Mouse (Mus musculus) forebrain, postnatal 0 days (tissue): ENCODE results near the gene Tbx4. TPM values are rescaled to one million over a fixed set of nuclear protein-coding genes. Genes with fewer than 3 reads are reported as not detected.

Experiments used
- ATAC-seq: fragments of 200-750 bp; cut with Nextera tagmentation; 2 replicates; pipeline ENCODE4 v1.8.0; 2017; ENCODE audit warnings: mild to moderate bottlenecking, moderate library complexity
- DNase-seq: peaks from one replicate; pipeline ENCODE4 v3.0.0-alpha.2; 2015
- H3K27ac ChIP-seq: fragments of 300-500 bp; sonication (generic); 2 replicates; pipeline ENCODE4 v1.5.1; 2014; ENCODE audit warnings: low read depth, mild to moderate bottlenecking, antibody characterized with exemption, low read length, moderate library complexity, mixed read lengths
- H3K27me3 ChIP-seq: fragments of 300-500 bp; sonication (generic); 2 replicates; pipeline ENCODE4 v1.6.1; 2014; ENCODE audit warnings: mild to moderate bottlenecking, low read length, mixed read lengths; ENCODE audit not compliant: insufficient read depth
- H3K36me3 ChIP-seq: fragments of 300-500 bp; sonication (generic); 2 replicates; pipeline ENCODE4 v1.6.1; 2014; ENCODE audit warnings: mild to moderate bottlenecking, moderate library complexity; ENCODE audit not compliant: insufficient read depth
- H3K4me1 ChIP-seq: fragments of 300-500 bp; sonication (generic); 2 replicates; pipeline ENCODE4 v1.6.1; 2014; ENCODE audit warnings: antibody characterized with exemption; ENCODE audit not compliant: insufficient read depth
- H3K4me2 ChIP-seq: fragments of 300-500 bp; sonication (generic); 2 replicates; pipeline ENCODE4 v1.6.1; 2014; ENCODE audit warnings: low read depth, mild to moderate bottlenecking, moderate library complexity
- H3K4me3 ChIP-seq: fragments of 300-500 bp; sonication (generic); 2 replicates; pipeline ENCODE4 v1.5.1; 2014; ENCODE audit warnings: low read depth, low read length, mixed read lengths
- H3K9ac ChIP-seq: fragments of 300-500 bp; sonication (generic); 2 replicates; pipeline ENCODE4 v1.6.1; 2014; ENCODE audit warnings: mild to moderate bottlenecking
- H3K9me3 ChIP-seq: fragments of 300-500 bp; sonication (generic); 2 replicates; pipeline ENCODE4 v1.6.1; 2016; ENCODE audit warnings: low read length
- CTCF ChIP-seq: sonication (generic); IDR thresholded peaks from 2 replicates; pipeline ENCODE4 v1.5.1; 2016; ENCODE audit warnings: antibody characterized with exemption, control low read depth, low read depth
- WGBS: fragments of 180-500 bp; shearing (Covaris S2); extraction: QIAGEN DNeasy Blood & Tissue Kit; methylation state at CpG from one replicate; pipeline ENCODE4 v1.1.7; 2014; 5-methylcytosine and 5-hydroxymethylcytosine counted together
- polyA plus RNA-seq: library from polyadenylated mRNA; unstranded; fragments of >200 nt; fragmentation: Nextera tagmentation; extraction: Ambion mirVana; gene quantifications from 2 replicates; pipeline ENCODE4 v1.2.1, GENCODE M21; 2015
- total RNA-seq: library from RNA; depleted of rRNA; stranded (reverse); fragments of >200 nt; gene quantifications from 2 replicates; pipeline ENCODE4 v1.2.3, GENCODE M21; 2014; rRNA removed

Tbx4 gene
- total and polyA plus RNA-seq, 2 experiments from 2014 or later, result 0.19 to 0.33 TPM

- H3K27ac ChIP-seq, result no peak overlapping the region
- H3K36me3 ChIP-seq, result no peaks in the 10 kb centered on the region
- peaks cover 3% of the 10 kb centered on the region; the same call in 1 of the 2 replicates for H3K4me1 ChIP-seq
- H3K4me3 ChIP-seq, result no peak overlapping the region
- DNase-seq (peak; percentile 15), ATAC-seq (no peak)
- no peak overlapping the region for H3K9ac ChIP-seq
- WGBS, result 64% methylated on average over 12 of the region's 12 CpGs
- no peak overlapping the region for H3K4me2 ChIP-seq
- no peaks in the 10 kb centered on the region for H3K9me3 ChIP-seq
- no peaks in the 10 kb centered on the region for H3K27me3 ChIP-seq
- no peak for TF ChIP-seq CTCF
Measured at GRCm38 (mm10) chr11:85955611-85956010, 69.4 kb downstream of the Tbx4 start.

- ATAC-seq, result no peak
- Histone ChIP-seq H3K9me3 (no peaks in the 10 kb centered on the region), H3K4me2 (no peak overlapping the region), H3K36me3 (no peaks in the 10 kb centered on the region), H3K27me3 (no peaks in the 10 kb centered on the region), H3K4me3 (no peak overlapping the region), H3K9ac (no peak overlapping the region), H3K27ac (no peak overlapping the region), H3K4me1 (peaks cover 3% of the 10 kb centered on the region; the same call in 1 of the 2 replicates)
- no peak for DNase-seq
- TF ChIP-seq CTCF, result no peak
- WGBS, result 64% methylated on average over 10 of the region's 10 CpGs
Measured at GRCm38 (mm10) chr11:85956422-85956821, 70.2 kb downstream of the Tbx4 start.

GRCm38 (mm10) chr11:85956950-85957778 lies 70.9 kb downstream of the Tbx4 start:
- Histone ChIP-seq H3K27ac (no peak overlapping the region), H3K4me1 (peaks cover 3% of the 10 kb centered on the region; the same call in 1 of the 2 replicates), H3K36me3 (no peaks in the 10 kb centered on the region), H3K27me3 (no peaks in the 10 kb centered on the region), H3K9ac (no peak overlapping the region), H3K4me3 (no peak overlapping the region), H3K4me2 (no peak overlapping the region), H3K9me3 (no peaks in the 10 kb centered on the region)
- WGBS, result 75% methylated on average over 6 of the region's 6 CpGs
- TF ChIP-seq CTCF, result no peak
- ATAC-seq (peak; percentile 32; the same call in 1 of the 2 replicates), DNase-seq (no peak)

- H3K36me3 ChIP-seq, result no peaks in the 10 kb centered on the region
- H3K9me3 ChIP-seq, result no peaks in the 10 kb centered on the region
- no peak overlapping the region for H3K4me2 ChIP-seq
- no peak overlapping the region for H3K4me3 ChIP-seq
- TF ChIP-seq CTCF, result no peak
- no peak for DNase-seq
- peaks cover 3% of the 10 kb centered on the region; the same call in 1 of the 2 replicates for H3K4me1 ChIP-seq
- no peaks in the 10 kb centered on the region for H3K27me3 ChIP-seq
- no peak overlapping the region for H3K27ac ChIP-seq
- no peak overlapping the region for H3K9ac ChIP-seq
- ATAC-seq, result no peak
- WGBS, result 88% methylated on average over 5 of the region's 5 CpGs
Measured at GRCm38 (mm10) chr11:85959837-85960236, 73.6 kb downstream of the Tbx4 start.

- Histone ChIP-seq H3K4me3 (no peak overlapping the region), H3K27me3 (no peaks in the 10 kb centered on the region), H3K9me3 (no peaks in the 10 kb centered on the region), H3K4me2 (no peak overlapping the region), H3K4me1 (peaks cover 3% of the 10 kb centered on the region; the same call in 1 of the 2 replicates), H3K27ac (no peak overlapping the region), H3K36me3 (no peaks in the 10 kb centered on the region), H3K9ac (no peak overlapping the region)
- no peak for TF ChIP-seq CTCF
- ATAC-seq (no peak), DNase-seq (no peak)
- 90% methylated on average over 6 of the region's 6 CpGs for WGBS
Measured at GRCm38 (mm10) chr11:85960273-85960672, 74.1 kb downstream of the Tbx4 start.

GRCm38 (mm10) chr11:85961498-85961897 lies 75.3 kb downstream of the Tbx4 start:
- no peak for ATAC-seq
- Histone ChIP-seq H3K36me3 (no peaks in the 10 kb centered on the region), H3K4me3 (no peak overlapping the region), H3K27me3 (no peaks in the 10 kb centered on the region), H3K4me2 (no peak overlapping the region), H3K4me1 (peaks cover 3% of the 10 kb centered on the region; the same call in 1 of the 2 replicates), H3K9me3 (no peaks in the 10 kb centered on the region), H3K27ac (no peak overlapping the region), H3K9ac (no peak overlapping the region)
- 67% methylated on average over 9 of the region's 9 CpGs for WGBS
- no peak for TF ChIP-seq CTCF
- DNase-seq, result no peak

Other genes starting within 250 kb of the Tbx4 start
- 1.9 and 5.1 TPM in 2 replicates for gene Tbx2, start 53.9 kb upstream of the Tbx4 start, total RNA-seq
- gene Tbx2, start 53.9 kb upstream of the Tbx4 start, polyA plus RNA-seq, result 0.42 and 0.44 TPM in 2 replicates
- gene Gm11444, start 36.1 kb upstream of the Tbx4 start, total RNA-seq, result not detected in 2 replicates
- not detected in 2 replicates for gene Gm11444, start 36.1 kb upstream of the Tbx4 start, polyA plus RNA-seq